Mouse (Mus musculus): ENCODE data around the gene C2cd2.
"Not testable (repeated sequence)": the region's sequence is repeated elsewhere in the genome, so short reads cannot be mapped to it uniquely, and the experiment has no call there.

C2cd2 gene

GRCm38 (mm10) chr16:97962151-97962948 lies at the start of gene C2cd2, which contains the start of gene Zbtb21:
Gene C2cd2, minus strand, starts transcription at chr16:97962598.
Gene Zbtb21, minus strand, starts transcription at chr16:97962622.
- peak; percentile 99 for DNase-seq

GRCm38 (mm10) chr16:97997383-97997731 lies 35.0 kb upstream of the C2cd2 start:
- DNase-seq = not testable (repeated sequence)

GRCm38 (mm10) chr16:97996616-97997382 lies 34.4 kb upstream of the C2cd2 start, which contains the start of gene B230307C23Rik:
Gene B230307C23Rik, plus strand, starts transcription at chr16:97997315.
- DNase-seq = peak; percentile 77

GRCm38 (mm10) chr16:97995849-97996615 lies 33.6 kb upstream of the C2cd2 start:
- DNase-seq = peak; percentile 11

GRCm38 (mm10) chr16:97992477-97992876 lies 30.1 kb upstream of the C2cd2 start:
- not testable (repeated sequence) for DNase-seq

GRCm38 (mm10) chr16:97991517-97991916 lies 29.1 kb upstream of the C2cd2 start:
- no peak for DNase-seq

- no peak for DNase-seq
These were observed 22.2 kb upstream of the C2cd2 start for GRCm38 (mm10) chr16:97984589-97984988.

- DNase-seq = no peak
These were observed 19.0 kb upstream of the C2cd2 start for GRCm38 (mm10) chr16:97981362-97981761.

GRCm38 (mm10) chr16:97977722-97978121 lies 15.3 kb upstream of the C2cd2 start:
- no peak for DNase-seq

GRCm38 (mm10) chr16:97977277-97977676 lies 14.9 kb upstream of the C2cd2 start:
- no peak for DNase-seq

GRCm38 (mm10) chr16:97963956-97964540 lies 1.6 kb upstream of the C2cd2 start:
- DNase-seq = no peak

- DNase-seq = no peak
These were observed 832 bp downstream of the C2cd2 start for GRCm38 (mm10) chr16:97961381-97962150.

GRCm38 (mm10) chr16:97960348-97960747 lies 2.0 kb downstream of the C2cd2 start:
- no peak for DNase-seq

- DNase-seq = no peak
These were observed 3.9 kb downstream of the C2cd2 start for GRCm38 (mm10) chr16:97958401-97958973.

- DNase-seq = no peak
These were observed 4.8 kb downstream of the C2cd2 start for GRCm38 (mm10) chr16:97957626-97958025.

GRCm38 (mm10) chr16:97956011-97956410 lies 6.4 kb downstream of the C2cd2 start:
- no peak for DNase-seq

- DNase-seq = no peak
These were observed 9.1 kb downstream of the C2cd2 start for GRCm38 (mm10) chr16:97953300-97953699.

- no peak for DNase-seq
These were observed 9.6 kb downstream of the C2cd2 start for GRCm38 (mm10) chr16:97952801-97953200.

- DNase-seq = no peak
These were observed 10.0 kb downstream of the C2cd2 start for GRCm38 (mm10) chr16:97952371-97952770.

- no peak for DNase-seq
These were observed 12.3 kb downstream of the C2cd2 start for GRCm38 (mm10) chr16:97950061-97950460.

GRCm38 (mm10) chr16:97948836-97949235 lies 13.6 kb downstream of the C2cd2 start:
- DNase-seq = no peak

- DNase-seq = not testable (repeated sequence)
These were observed 15.4 kb downstream of the C2cd2 start for GRCm38 (mm10) chr16:97946993-97947392.

Data from cerebellum, adult 11-12 months (tissue).